Mouse (Mus musculus) heart, adult 2 months (tissue): Measurements from ENCODE around the gene Eapp.

Source experiments
- CTCF ChIP-seq: fragments of 200-600 bp; IDR thresholded peaks from 2 replicates; pipeline ENCODE4 v1.8.1; 2022; ENCODE audit warnings: antibody characterized with exemption, mild to moderate bottlenecking, moderate library complexity
- EP300 ChIP-seq: fragments of 200-500 bp; IDR thresholded peaks from 2 replicates; pipeline ENCODE4 v1.6.1; 2011; ENCODE audit warnings: low read depth, low read length, control low read depth; ENCODE audit not compliant: insufficient read depth
- POLR2A ChIP-seq: fragments of 200-500 bp; IDR thresholded peaks from 2 replicates; pipeline ENCODE4 v1.6.1; 2011; ENCODE audit warnings: mild to moderate bottlenecking, low read depth, low read length, control low read depth; ENCODE audit not compliant: insufficient read depth

DNA sequence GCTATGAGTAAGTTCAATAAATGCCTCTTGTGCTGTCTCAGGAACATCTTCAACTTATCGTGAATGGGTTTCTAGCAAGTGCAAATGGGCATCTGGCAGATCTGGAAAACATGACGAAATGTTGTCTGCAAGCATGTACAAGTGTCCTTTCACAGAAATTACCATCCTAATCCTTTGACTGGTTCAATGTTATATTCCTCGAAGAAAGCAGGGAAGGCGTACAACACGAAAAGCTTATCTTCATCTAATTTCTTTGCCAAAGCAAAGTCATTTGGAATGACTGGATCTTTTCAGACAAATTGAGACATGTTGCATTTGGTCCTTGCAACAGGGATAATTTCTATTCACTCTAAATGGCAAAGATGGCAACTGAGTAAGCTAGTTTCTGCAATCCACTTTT, 6.6 kb downstream of the Eapp start:
- TF ChIP-seq EP300, result no peak
- TF ChIP-seq CTCF, result no peak
- TF ChIP-seq POLR2A, result no peak
